Mouse (Mus musculus) kidney, adult 2 months (tissue): ENCODE measurements around the gene Cd207.

Source experiments
- CTCF ChIP-seq: fragments of 200-500 bp; conservative IDR thresholded peaks from 2 replicates; pipeline ENCODE4 v1.5.1; 2011; ENCODE audit warnings: low read depth, mild to moderate bottlenecking, control low read depth, low read length, moderate library complexity, mixed read lengths; ENCODE audit not compliant: insufficient read depth, insufficient read length
- POLR2A ChIP-seq: fragments of 200-500 bp; IDR thresholded peaks from one replicate; pipeline ENCODE4 v1.6.1; 2011; ENCODE audit warnings: low read depth, low read length, control low read depth

- TF ChIP-seq POLR2A (no peak), CTCF (no peak)
These were observed 42.3 kb downstream of the Cd207 start for GRCm38 (mm10) chr6:83635329-83635728.
